In genomic region chr5:108726557-108727248, GRCm38 (mm10) we compare ENCODE assay signal across 8 mouse cellular contexts. TPM values are rescaled to one million over a fixed set of nuclear protein-coding genes. Genes with fewer than 3 reads are reported as not detected.
DNase-seq lines count a peak whose midpoint lies in the region; ATAC-seq and TF ChIP-seq lines count a peak whose summit lies in the region.

No protein-coding gene starts in this region.

- no peaks in the 10 kb centered on the region for H3K36me3 ChIP-seq in intestine, embryonic 14.5 days (ENCODE audit: control insufficient read depth, insufficient read depth, low read length)
- no peaks in the 10 kb centered on the region for H3K36me3 ChIP-seq in small intestine, adult 2 months (ENCODE audit: control insufficient read depth, insufficient read depth, low read length)

- TF ChIP-seq CTCF in small intestine, adult 2 months (IDR thresholded peaks at IDR 0.05; ENCODE audit: extremely low read depth, insufficient read length, insufficient replicate concordance, low read depth, low read length) = peak; percentile 82

- no peak overlapping the region for H3K4me3 ChIP-seq in intestine, embryonic 14.5 days (ENCODE audit: low read depth, low read length)
- no peak overlapping the region for H3K4me3 ChIP-seq in small intestine, adult 2 months (ENCODE audit: low read depth, low read length)

- no peaks in the 10 kb centered on the region for H3K9me3 ChIP-seq in intestine, embryonic 14.5 days (ENCODE audit: control insufficient read depth, low read length)

- no peak overlapping the region for H3K27ac ChIP-seq in intestine, embryonic 14.5 days (ENCODE audit: low read depth)
- H3K27ac ChIP-seq in small intestine, adult 2 months (ENCODE audit: insufficient read depth, low read depth, low read length) = no peak overlapping the region

- TF ChIP-seq POLR2A in small intestine, adult 2 months (IDR thresholded peaks at IDR 0.05; ENCODE audit: low read depth, low read length) = no peak

- intact Hi-C loops in left cerebral cortex, postnatal 10 days (cut with DNase I) = no loop called here

- peak; percentile 77 for ATAC-seq in intestine, embryonic 14.5 days (replicated peaks; ENCODE audit: low FRiP score, low TSS enrichment, low read depth)

- no peaks in the 10 kb centered on the region for H3K27me3 ChIP-seq in intestine, embryonic 14.5 days (replicated peaks; ENCODE audit: control insufficient read depth, insufficient read depth, low read length)
- no peaks in the 10 kb centered on the region for H3K27me3 ChIP-seq in small intestine, adult 2 months (ENCODE audit: control insufficient read depth, insufficient read depth, low read length)

- H3K9ac ChIP-seq in intestine, embryonic 14.5 days (ENCODE audit: low read length) = no peak overlapping the region

- no peak overlapping the region for H3K4me2 ChIP-seq in intestine, embryonic 14.5 days (ENCODE audit: low read length)

- peak; percentile 38 to 47 for DNase-seq in urinary bladder, adult 18-20 months (ENCODE audit: low spot score in 2 of 2)
- no peak for DNase-seq in urinary bladder, postnatal 10 days (ENCODE audit: low spot score)
- DNase-seq in embryo, embryonic 10 days (ENCODE audit: low spot score) = peak; percentile 89
- DNase-seq in gastrocnemius, postnatal 10 days = peak; percentile 73
- DNase-seq in intestine, embryonic 14.5 days (ENCODE audit: low spot score) = peak; percentile 79
- peak; percentile 58 to 67 for DNase-seq in left cerebral cortex, postnatal 10 days (ENCODE audit: extremely low spot score in 1 of 2, low spot score in 2 of 2)
- DNase-seq in mesoderm, embryonic 11.5 days (ENCODE audit: low read depth, low spot score) = peak; percentile 69

- 25% methylated on average over 5 of the region's 5 CpGs for WGBS in intestine, embryonic 14.5 days
- 12% methylated on average over 5 of the region's 5 CpGs for WGBS in small intestine, adult 2 months

- no peaks in the 10 kb centered on the region for H3K4me1 ChIP-seq in intestine, embryonic 14.5 days (replicated peaks; ENCODE audit: control insufficient read depth, insufficient read depth, low read length)
- no peaks in the 10 kb centered on the region for H3K4me1 ChIP-seq in small intestine, adult 2 months (ENCODE audit: control insufficient read depth, insufficient read depth, insufficient read length, low read length)

RNA-seq across cellular contexts. Expression of gene Fgfrl1, which starts 34.5 kb away (rescaled TPM):
- 10 to 100 TPM; 67.3 to 80.5 TPM for total RNA-seq in gastrocnemius, postnatal 10 days (2021)
- polyA plus RNA-seq in intestine, embryonic 14.5 days (2014; fragmentation: Nextera tagmentation; extraction: Ambion mirVana) = 17.9 and 26.6 TPM in 2 replicates
- 10 to 100 TPM; 12.5 to 16.2 TPM for total RNA-seq in left cerebral cortex, postnatal 10 days (2021)
- 12.1 and 34.1 TPM in 2 replicates for polyA plus RNA-seq in small intestine, adult 2 months (2012; rRNA removed)

RNA-seq across cellular contexts. Expression of gene Rnf212, which starts 48.1 kb away (rescaled TPM):
- total RNA-seq in gastrocnemius, postnatal 10 days (2021) = not detected
- polyA plus RNA-seq in intestine, embryonic 14.5 days (2014; fragmentation: Nextera tagmentation; extraction: Ambion mirVana) = not detected in 2 replicates
- total RNA-seq in left cerebral cortex, postnatal 10 days (2021) = not detected
- 0.14 and 2.7 TPM in 2 replicates for polyA plus RNA-seq in small intestine, adult 2 months (2012; rRNA removed)

RNA-seq across cellular contexts. Expression of gene Slc26a1, which starts 51.3 kb away (rescaled TPM):
- under 1 TPM; 0.07 to 0.20 TPM for total RNA-seq in gastrocnemius, postnatal 10 days (2021)
- 1.1 and 1.2 TPM in 2 replicates for polyA plus RNA-seq in intestine, embryonic 14.5 days (2014; fragmentation: Nextera tagmentation; extraction: Ambion mirVana)
- total RNA-seq in left cerebral cortex, postnatal 10 days (2021) = 1 to 10 TPM; 2.6 to 2.8 TPM
- polyA plus RNA-seq in small intestine, adult 2 months (2012; rRNA removed) = not detected in 2 replicates

RNA-seq across cellular contexts. Expression of gene Dgkq, which starts 57.2 kb away (rescaled TPM):
- 1 to 10 TPM; 3.7 to 8.3 TPM for total RNA-seq in gastrocnemius, postnatal 10 days (2021)
- 8.0 and 10.1 TPM in 2 replicates for polyA plus RNA-seq in intestine, embryonic 14.5 days (2014; fragmentation: Nextera tagmentation; extraction: Ambion mirVana)
- 10 to 100 TPM; 52.6 to 54.6 TPM for total RNA-seq in left cerebral cortex, postnatal 10 days (2021)
- polyA plus RNA-seq in small intestine, adult 2 months (2012; rRNA removed) = 39.8 and 77.0 TPM in 2 replicates
